Mouse (Mus musculus): ENCODE measurements at regions not wholly inside any gene's neighbourhood (a gene's known extent, or its start where the extent isn't known, plus 50 kb on each side); places are given as distances from the start of the nearest gene placed in this dataset.

DNA sequence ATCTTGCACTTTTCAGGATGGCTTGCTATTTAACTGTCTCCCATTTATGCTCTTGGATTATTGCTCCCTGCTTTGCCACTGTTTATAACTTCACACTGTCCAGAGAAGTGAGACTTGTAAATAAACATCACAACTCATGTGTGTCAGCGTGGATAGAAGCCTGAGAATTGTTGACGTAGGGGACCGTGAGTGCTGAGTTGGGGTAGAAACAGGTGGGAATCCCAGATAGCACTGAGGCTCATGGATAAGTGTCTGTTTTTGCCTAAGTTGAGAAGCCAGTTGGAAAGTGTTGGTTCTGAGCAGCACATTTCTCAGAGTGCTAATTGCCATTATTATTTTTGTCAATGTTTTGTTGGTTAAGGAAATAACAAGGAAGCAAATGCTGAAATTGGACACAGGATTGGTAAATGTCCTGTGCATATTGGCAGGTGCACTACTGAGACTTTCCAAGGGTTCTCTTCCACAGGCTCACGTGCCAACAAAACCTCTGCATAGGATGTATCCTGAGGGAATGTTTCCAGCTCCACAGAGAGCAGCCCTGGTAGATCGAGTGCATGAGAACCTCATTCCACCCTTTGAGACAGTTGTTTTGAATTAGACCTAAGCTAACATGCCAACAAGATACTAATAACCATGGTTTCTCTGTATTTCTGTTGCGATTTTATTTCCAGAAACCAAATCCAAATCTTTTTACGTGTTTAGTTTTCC, 74.3 kb upstream of the Grb10 start:
- TF ChIP-seq CTCF (IDR thresholded peaks at IDR 0.05): no peak
- TF ChIP-seq POLR2A (IDR thresholded peaks at IDR 0.05; ENCODE audit: insufficient read depth, low read depth, low read length): no peak
